Mouse (Mus musculus) cerebellum, adult 9-11 months (tissue): ENCODE data around the gene Gm26566.
A peak's percentile ranks its signal among the peaks of the same experiment; 100 is the strongest.

Source experiments
- DNase-seq: peaks from one replicate; pipeline ENCODE4 v3.0.0; 2022

Gene Gm26566

DNA sequence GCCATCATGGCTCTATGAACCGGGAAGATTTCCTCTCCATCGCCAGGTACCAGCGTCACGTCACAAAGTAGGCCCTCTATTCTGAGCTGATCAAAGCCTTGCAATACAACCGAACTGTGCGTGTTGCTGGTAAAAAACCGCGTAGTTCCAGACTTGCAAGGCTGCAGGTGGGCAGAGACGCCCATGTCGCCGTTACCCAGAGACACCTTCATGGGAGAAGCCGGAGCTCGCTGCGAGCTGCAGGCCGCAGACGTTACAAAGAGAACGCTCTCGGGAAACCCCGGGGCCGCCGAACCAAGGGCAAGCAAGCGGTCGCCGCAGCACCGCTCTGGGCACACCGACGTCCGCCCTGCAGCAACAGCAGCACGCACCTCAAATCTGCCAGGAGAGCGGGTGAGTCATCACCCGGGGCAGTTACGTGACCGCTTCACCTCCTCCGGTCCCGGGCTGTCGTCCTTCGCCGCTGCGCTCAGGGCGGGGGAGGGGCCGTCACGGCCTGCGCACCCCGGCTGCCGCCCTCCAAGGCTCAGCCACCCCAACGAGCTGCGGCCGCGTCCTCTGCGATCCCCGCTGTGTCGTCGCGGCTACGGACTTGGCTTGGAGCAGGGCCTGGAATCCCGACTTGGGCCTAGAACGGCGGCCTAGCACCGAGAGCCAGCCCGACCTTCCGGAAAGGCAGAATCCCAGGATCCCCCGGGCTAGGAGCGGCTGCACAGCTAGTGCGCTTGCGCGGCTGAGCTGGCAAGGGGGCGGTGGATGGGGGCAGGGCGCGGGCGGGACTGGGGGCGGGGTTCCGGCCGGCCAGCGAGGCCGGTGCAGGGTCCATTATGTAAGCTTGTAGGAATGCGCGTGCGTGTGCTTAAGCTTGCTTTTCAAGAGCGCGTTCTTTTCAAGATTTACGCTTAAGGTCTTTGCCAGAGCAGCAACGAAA, at the start of gene Gm26566, which contains the start of gene Klhl9:
Gm26566 (plus strand) TSS at position 15 of the 931 bp plus-strand sequence.
Klhl9 (minus strand) TSS at position 675 of the 931 bp plus-strand sequence.
- DNase-seq = peak; percentile 95

GRCm38 (mm10) chr4:88676824-88677223, 44.8 kb upstream of the Gm26566 start, which contains the start of gene Ifna16:
Gene Ifna16, minus strand, starts transcription at chr4:88676924.
- DNase-seq = no peak

DNA sequence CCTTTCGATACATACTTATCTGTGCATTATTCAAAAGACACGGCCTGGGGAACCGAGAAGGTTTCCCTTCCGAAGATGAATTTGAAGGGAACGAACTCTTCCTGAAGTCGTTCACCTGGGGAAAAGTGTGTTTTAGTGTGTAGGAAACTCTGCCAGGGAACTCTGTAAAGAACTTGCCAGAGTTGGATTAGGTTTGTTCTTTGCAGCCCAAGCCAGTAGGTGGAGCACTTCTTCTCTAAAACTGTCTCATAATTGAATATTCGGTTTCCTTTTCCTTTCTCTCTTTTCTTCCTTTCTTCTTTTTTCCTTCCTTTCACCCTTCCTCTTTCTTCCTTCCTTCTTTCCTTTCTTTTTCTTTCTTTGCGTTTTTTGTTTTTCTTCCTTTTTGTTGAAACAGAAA, 41.2 kb upstream of the Gm26566 start:
- no peak for DNase-seq

DNA sequence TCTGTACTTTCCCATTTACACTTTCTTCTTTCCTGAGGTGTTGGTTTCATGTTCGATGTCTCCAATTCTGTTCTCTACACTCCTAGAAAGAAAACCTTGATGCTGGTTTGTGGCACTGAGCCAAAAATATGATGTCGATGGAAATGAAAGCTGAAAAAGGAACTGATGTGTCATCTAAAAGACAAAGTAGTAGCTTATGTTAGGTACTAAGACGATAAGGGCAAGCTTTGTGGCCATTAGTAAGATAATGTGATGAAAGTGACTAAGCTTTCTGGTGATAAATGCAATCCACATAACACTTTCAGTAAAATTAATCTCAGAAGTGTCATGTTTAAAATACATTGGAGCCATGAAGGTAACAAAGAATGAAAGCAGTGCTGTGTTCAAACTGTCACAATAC, 40.3 kb upstream of the Gm26566 start:
- DNase-seq = no peak

DNA sequence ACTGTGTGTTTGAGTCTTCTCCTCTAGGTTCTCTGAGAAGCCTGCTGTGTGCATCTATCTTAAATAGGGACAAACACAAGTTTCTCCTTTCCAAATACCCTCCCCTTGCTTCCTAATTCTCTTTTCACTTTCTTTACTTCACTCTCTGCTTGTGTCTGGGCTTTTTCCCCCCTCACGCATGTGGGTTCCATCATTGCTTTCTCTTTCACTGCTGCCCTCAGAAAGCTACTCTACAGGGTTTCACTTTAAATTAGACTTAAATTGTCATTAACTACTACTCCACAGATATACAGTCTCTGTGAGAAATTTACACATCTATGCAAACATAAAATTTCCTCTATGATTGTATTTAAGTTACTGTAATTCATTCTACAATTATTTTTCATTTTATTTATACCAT, 37.8 kb upstream of the Gm26566 start, which contains the start of gene Ifna2:
Ifna2 (minus strand) TSS at position 101 of the 400 bp plus-strand sequence.
- no peak for DNase-seq

DNA sequence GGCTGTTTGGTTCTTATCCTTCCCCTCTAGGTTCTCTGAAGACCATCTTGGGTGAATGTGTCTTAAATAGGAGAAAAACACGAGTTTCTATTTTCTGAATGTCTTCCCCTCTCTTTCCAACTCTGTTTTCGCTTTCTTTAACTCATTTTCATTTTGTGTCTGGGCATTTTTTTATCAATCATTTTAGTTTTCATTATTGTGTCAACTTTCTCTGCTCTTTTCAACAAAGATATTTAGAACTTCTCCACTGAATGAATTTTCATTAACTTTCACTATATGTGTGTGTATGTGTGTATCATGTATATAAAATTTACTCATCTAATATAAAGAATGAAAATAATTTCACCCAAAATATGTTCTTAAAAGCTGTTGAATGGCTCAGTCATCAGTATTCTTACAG, 30.3 kb upstream of the Gm26566 start, which contains the start of gene Ifnab:
Ifnab (minus strand) TSS at position 101 of the 400 bp plus-strand sequence.
- no peak for DNase-seq

GRCm38 (mm10) chr4:88692537-88692936, 29.1 kb upstream of the Gm26566 start:
- no peak for DNase-seq

DNA sequence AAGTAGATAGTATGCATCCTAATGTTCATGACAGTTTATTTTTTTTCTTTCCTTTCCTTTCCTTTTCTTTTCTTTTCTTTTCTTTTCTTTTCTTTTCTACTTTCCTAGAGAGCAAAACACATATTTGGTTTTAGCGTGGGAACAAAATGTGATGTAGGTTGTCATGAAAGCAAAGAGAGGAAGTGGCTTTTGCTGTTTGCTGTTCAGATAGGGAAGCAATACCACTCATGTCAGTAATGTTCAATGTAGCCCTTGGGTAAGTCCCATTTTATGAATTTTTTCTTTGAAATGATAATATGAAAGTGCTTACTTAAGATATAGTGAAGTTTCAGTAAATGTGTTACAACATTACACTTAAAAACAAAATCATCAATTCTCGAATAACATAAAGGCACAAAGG, 28.2 kb upstream of the Gm26566 start:
- no peak for DNase-seq

DNA sequence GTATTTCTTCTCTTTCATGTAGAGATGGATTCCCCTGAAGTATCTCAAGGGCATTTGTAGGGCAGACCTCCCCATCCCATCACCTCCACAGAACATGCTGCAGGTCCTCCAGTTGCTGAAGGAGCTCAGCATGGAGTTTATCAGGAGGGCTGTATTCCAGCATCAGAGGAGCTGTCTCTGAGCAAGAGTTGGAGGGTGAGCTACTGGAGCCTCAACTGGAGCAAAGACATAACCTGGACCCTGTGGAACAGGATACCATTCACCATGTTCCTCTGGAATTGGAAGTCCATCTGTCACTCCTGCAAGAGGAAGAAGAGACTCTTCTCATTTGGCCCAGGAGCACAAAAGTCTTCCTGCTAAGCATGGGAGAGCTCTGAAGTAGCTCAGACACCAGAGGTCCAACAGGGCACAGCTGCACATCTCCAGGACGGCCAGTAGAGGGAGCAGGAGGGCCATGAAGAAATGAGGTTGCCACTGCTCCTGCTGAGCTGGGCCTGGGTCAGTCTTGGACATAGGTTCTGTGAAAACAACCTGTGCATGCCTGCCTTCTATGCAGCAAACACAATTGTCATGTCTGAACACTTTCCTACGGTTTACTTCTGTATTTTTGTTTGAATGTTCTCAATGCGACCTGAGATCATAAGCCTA, 25.2 kb upstream of the Gm26566 start:
- peak; percentile 67 for DNase-seq

- DNase-seq = no peak
Measured at GRCm38 (mm10) chr4:88697108-88697507, 24.5 kb upstream of the Gm26566 start.

DNA sequence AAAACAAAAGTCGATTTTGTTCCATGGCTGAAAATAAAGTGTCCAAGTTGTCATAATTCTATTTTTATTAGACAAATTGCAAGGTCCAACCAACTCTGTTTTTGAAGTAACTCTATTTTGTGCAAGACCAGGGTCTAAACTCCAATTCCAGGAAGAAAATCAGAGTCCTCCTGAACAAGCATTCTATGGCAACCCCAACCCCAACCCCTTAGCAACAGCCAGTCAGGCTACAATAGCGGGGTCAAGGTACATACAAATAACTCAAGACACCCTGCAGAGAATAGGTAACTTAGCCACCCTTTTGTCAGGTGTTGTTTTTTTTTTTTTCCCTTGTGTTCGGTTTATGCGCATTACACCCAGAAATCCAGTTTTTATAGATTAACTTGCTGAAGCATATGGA, 23.9 kb upstream of the Gm26566 start:
- no peak for DNase-seq

DNA sequence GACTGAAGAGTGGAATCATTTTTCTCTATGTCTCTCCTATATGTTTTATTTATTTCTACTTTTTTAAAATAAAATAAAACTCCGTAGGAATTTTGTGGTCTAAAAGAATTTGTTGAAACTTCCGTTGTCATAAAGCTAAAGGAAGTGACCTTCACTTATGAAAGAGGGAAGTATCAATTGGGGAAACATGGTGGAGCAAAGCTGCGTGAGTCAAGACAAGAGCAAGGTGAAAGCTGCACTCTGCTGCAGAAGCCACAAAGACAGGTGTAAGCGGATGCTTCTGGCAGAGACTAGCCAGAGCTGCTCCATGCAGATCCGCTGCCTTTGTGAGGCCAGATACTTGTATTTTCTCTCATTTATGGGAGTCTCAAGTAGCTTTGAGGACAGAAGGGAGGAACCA, 22.8 kb upstream of the Gm26566 start:
- DNase-seq = no peak

- DNase-seq = no peak
Measured at GRCm38 (mm10) chr4:88699301-88699700, 22.3 kb upstream of the Gm26566 start.

DNA sequence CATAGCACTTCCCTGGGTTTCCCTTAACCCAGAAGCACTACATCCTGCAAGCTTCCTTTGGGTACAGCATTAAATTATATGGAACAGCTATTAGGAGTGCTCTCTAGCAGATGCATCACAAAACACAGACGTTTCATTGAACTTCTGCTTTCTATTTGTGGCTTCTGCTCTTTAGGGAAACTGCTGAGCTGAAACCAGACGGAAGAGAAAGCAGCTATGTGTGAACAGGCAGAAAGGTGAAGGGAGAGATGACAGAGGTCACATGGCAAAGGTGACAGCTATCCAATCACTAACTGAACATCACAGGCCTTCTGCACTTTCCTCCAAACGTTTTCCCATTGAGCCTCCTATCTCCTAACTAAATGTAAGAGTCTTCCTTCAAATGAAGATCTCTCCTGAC, 15.7 kb upstream of the Gm26566 start:
- DNase-seq = no peak

GRCm38 (mm10) chr4:88707128-88707826, 14.3 kb upstream of the Gm26566 start:
- DNase-seq = no peak

DNA sequence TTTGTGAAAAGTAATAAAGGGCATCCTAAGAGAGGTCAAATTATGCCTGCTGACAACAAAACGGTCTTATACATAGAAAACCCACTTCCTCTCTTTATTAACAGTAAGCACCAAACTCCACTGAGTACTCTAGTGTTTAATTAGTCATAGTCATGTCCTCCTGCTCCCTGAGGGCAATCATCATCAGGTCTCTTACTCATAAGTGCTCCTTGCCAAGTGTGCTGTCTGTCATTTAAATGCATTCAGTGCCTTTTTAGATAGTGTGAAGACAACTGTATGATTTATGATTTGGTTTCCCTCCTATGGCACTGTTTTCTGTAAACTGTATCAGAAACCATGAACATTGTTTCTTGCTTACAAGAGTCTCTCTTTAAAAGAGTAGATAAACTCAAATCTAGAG, 7.3 kb upstream of the Gm26566 start:
- DNase-seq = no peak

DNA sequence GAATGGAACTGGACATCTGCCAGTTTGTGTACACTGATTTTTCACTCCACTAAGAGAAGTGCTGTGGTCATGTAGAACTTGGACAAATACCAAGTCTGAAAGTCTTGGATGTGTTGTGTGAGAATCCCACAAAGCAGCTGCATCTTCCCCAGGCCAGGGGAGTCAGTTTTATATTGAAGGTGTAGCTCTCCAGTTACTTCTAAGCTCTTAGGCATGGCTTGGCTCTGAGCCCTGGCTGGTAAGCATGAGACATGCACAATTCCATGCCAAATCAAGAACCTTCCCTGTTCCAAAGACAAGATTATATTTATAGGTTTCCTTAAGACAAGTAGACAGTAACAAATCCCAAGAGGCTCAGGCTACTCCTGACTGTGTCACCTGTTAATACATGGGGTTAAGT, 6.5 kb upstream of the Gm26566 start:
- peak; percentile 8 for DNase-seq

- DNase-seq = no peak
Measured at GRCm38 (mm10) chr4:88718715-88719114, 2.9 kb upstream of the Gm26566 start.

- DNase-seq = peak; percentile 12
Measured at GRCm38 (mm10) chr4:88723497-88724090, 2.0 kb downstream of the Gm26566 start.

DNA sequence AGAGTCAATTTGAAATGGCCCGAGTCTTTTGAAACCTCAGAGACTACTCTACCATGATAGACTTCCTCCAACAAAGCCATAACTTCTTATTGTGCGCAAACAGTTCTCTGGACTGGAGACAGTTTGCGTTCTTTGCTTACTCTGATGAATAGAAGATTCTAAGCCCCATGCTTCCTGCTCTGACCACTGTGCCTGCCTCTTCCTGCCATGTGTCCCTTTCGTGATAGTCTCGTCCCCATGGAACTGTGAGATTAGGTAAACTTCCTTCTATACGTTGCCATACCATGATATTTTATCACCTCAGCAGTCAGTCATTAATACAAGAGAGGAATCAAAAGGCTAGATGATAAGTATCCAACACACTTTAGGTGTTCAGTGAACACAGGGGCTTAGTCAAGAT, 5.1 kb downstream of the Gm26566 start:
- DNase-seq = no peak

DNA sequence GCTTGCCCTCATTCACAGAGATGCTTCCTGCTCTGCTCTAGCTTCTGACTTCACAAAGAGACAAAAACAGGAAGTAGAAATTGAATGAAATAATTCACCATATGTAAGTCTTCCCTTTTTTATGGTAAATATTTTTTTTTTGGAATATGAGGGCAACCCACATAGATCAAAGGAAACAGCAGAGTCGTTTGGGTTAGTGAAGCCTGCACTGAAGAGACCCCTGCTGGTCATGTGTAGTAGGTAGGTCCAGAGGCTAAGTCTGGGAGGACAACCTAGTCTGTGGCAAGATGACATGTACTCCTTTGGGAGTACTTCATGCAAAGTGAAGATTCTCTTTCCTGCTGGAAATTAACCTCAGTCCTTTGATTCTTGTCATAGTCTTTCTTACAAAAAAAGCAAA, 5.7 kb downstream of the Gm26566 start:
- no peak for DNase-seq

- peak; percentile 25 for DNase-seq
Measured at GRCm38 (mm10) chr4:88738480-88738879, 16.9 kb downstream of the Gm26566 start.

DNA sequence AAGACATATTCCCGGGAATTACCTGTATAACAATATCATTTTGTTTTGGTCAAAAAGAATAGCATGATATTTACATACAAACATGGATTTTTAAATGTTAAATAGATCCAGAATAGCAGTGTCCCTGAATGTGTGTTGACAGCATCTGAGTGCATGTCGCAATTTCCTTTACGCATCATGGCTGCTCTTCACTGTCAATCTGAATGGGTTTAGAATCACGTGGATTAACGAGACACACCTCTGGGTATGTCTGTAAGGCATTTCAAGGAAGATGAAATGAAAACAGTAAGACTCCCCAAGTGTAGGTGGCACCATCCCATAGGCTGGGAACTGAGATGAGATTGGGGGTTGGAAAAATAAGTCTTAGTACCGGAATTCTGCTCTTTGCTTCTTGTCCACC, 17.4 kb downstream of the Gm26566 start:
- no peak for DNase-seq
